Mouse (Mus musculus): ENCODE measurements around the gene Kcnj15. TPM values are rescaled to one million over a fixed set of nuclear protein-coding genes. Genes with fewer than 3 reads are reported as not detected.

Kcnj15 gene
- total and polyA plus RNA-seq, 2 experiments from 2014 or later, result 0.05 to 0.34 TPM

GRCm38 (mm10) chr16:95287656-95288055 is 30.3 kb downstream of the Kcnj15 start:
- 72% methylated on average over 2 of the region's 2 CpGs for WGBS
- Histone ChIP-seq H3K4me1 (ENCODE audit: insufficient read depth, low read length) (no peaks in the 10 kb centered on the region), H3K27me3 (ENCODE audit: insufficient read depth, low read length) (no peaks in the 10 kb centered on the region), H3K9me3 (ENCODE audit: low read length) (no peaks in the 10 kb centered on the region), H3K4me2 (ENCODE audit: low read depth, low read length) (no peak overlapping the region), H3K4me3 (ENCODE audit: low read length) (no peak overlapping the region), H3K36me3 (ENCODE audit: insufficient read depth, low read length) (no peaks in the 10 kb centered on the region), H3K9ac (replicated peaks; ENCODE audit: low read length) (no peak overlapping the region), H3K27ac (no peak overlapping the region)
- DNase-seq (ENCODE audit: low spot score), result no peak
- no peak for ATAC-seq
- no peak for TF ChIP-seq CTCF (IDR thresholded peaks at IDR 0.05; ENCODE audit: low read depth)

DNA sequence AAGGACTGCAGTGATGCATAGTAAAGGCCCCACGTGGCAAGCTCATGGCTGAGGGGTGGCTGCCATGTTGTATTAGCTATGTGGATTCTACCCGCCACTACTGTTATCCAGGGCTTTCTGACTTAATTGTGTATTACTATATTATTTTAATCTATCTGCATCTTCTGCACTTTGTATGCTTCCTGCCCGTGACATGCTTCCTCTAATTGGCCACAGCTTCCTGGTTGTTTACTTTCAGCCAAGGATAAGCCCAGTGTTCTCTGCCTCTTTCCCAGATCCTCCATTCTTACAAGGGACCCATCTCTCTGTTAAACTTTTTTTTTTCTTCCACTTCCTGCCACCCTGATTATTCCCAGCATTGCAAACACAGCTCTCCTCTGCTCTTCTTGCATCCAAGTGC is 32.0 kb downstream of the Kcnj15 start:
- no peak overlapping the region for H3K9ac ChIP-seq (replicated peaks; ENCODE audit: low read length)
- DNase-seq (ENCODE audit: low spot score) (no peak), ATAC-seq (no peak)
- no peak overlapping the region for H3K4me2 ChIP-seq (ENCODE audit: low read depth, low read length)
- no peaks in the 10 kb centered on the region for H3K27me3 ChIP-seq (ENCODE audit: insufficient read depth, low read length)
- H3K9me3 ChIP-seq (ENCODE audit: low read length), result no peaks in the 10 kb centered on the region
- WGBS, result 84% methylated on average over 3 of the region's 3 CpGs
- H3K27ac ChIP-seq, result no peak overlapping the region
- H3K4me1 ChIP-seq (ENCODE audit: insufficient read depth, low read length), result no peaks in the 10 kb centered on the region
- no peak for TF ChIP-seq CTCF (IDR thresholded peaks at IDR 0.05; ENCODE audit: low read depth)
- no peak overlapping the region for H3K4me3 ChIP-seq (ENCODE audit: low read length)
- no peaks in the 10 kb centered on the region for H3K36me3 ChIP-seq (ENCODE audit: insufficient read depth, low read length)

DNA sequence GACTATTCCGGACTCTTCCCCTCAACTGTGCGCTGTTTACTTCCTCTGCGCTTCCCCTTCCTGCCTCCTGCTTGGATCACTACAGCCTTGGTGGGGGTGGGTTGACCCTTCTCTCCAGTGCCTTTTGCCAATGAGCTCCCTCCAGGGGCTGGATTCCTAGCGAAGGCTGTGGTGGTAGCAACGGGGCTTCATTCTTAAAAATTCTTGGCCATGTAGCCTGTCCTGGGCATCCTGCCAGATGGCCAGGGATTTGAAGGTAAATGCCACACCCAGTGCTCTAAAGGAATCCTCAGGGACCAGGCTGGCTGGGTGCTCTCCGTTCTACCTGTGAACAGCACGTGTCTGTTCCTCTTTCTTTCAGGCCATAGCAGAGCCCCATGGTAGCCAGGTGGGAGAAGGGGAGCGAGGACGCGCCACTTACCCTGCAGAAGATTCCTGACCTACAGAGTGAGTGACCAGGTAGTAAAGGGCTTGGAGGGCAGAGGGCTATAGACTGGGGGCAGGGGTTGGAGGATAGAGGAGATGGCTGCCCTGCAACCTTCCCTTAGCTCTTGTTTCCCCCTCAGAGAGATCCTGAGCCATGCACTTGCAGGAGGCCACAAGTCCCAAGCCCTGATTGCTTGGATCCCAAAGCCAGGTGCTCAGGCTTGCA is 34.2 kb downstream of the Kcnj15 start:
- ATAC-seq, result no peak
- Histone ChIP-seq H3K9me3 (ENCODE audit: low read length) (no peaks in the 10 kb centered on the region), H3K9ac (replicated peaks; ENCODE audit: low read length) (no peak overlapping the region), H3K36me3 (ENCODE audit: insufficient read depth, low read length) (no peaks in the 10 kb centered on the region), H3K4me2 (ENCODE audit: low read depth, low read length) (no peak overlapping the region), H3K4me1 (ENCODE audit: insufficient read depth, low read length) (no peaks in the 10 kb centered on the region), H3K4me3 (ENCODE audit: low read length) (no peak overlapping the region), H3K27me3 (ENCODE audit: insufficient read depth, low read length) (no peaks in the 10 kb centered on the region), H3K27ac (no peak overlapping the region)
- no peak for TF ChIP-seq CTCF (IDR thresholded peaks at IDR 0.05; ENCODE audit: low read depth)
- no peak for DNase-seq (ENCODE audit: low spot score)
- WGBS, result 70% methylated on average over 10 of the region's 10 CpGs

- whole genome bisulfite sequencing, result 73% methylated on average over 14 of the region's 14 CpGs
- no peak overlapping the region for H3K4me2 ChIP-seq (ENCODE audit: low read depth, low read length)
- no peaks in the 10 kb centered on the region for H3K36me3 ChIP-seq (ENCODE audit: insufficient read depth, low read length)
- H3K9me3 ChIP-seq (ENCODE audit: low read length), result no peaks in the 10 kb centered on the region
- no peak for TF ChIP-seq CTCF (IDR thresholded peaks at IDR 0.05; ENCODE audit: low read depth)
- no peak for DNase-seq (ENCODE audit: low spot score)
- no peak overlapping the region for H3K9ac ChIP-seq (replicated peaks; ENCODE audit: low read length)
- H3K27me3 ChIP-seq (ENCODE audit: insufficient read depth, low read length), result no peaks in the 10 kb centered on the region
- no peak overlapping the region for H3K4me3 ChIP-seq (ENCODE audit: low read length)
- no peaks in the 10 kb centered on the region for H3K4me1 ChIP-seq (ENCODE audit: insufficient read depth, low read length)
- no peak for ATAC-seq
- no peak overlapping the region for H3K27ac ChIP-seq
Observed at GRCm38 (mm10) chr16:95292843-95293505, 35.6 kb downstream of the Kcnj15 start.

DNA sequence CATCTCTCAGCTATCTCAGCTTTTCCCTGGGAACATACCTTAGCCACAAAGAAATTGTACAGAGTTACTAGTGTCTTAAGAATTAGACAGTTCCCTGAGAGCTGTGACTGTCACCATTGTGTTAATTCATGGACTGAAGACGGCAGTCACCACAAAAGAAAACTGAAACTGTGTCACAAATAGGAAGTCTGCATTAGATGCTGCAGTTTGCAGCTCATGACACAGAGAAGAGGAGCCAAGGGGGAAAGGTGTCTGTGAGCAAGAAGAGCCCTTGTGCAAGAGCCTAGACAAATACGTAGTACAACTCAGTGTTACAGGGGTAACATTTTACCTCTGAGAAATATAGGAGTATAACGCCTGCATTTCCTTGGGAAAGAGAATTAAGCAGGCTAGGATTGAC is 40.3 kb downstream of the Kcnj15 start:
- 66% methylated on average over 3 of the region's 3 CpGs for WGBS
- Histone ChIP-seq H3K9ac (replicated peaks; ENCODE audit: low read length) (no peak overlapping the region), H3K9me3 (ENCODE audit: low read length) (no peaks in the 10 kb centered on the region)

DNA sequence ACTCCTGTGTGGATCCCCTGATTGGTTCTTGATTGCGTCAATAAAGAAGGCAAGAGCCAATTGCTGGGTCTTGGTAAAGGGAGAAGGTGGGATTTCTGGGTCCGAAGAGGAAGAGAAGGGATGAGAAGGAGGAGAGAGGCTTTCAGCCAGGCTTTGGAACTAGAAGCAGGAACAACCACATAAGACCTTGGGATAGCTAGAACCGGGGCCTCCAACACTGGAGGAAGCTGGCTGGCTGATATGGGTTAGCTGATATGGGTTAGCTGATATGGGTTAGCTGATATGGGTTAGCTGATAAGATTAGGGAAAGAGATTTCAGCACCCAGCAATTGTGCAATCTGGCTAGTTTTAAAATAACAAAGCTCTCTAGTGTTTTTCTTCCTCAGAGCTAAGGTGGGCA is 44.3 kb downstream of the Kcnj15 start:
- Histone ChIP-seq H3K4me3 (ENCODE audit: low read length) (no peak overlapping the region), H3K4me1 (ENCODE audit: insufficient read depth, low read length) (no peaks in the 10 kb centered on the region), H3K9ac (replicated peaks; ENCODE audit: low read length) (no peak overlapping the region), H3K36me3 (ENCODE audit: insufficient read depth, low read length) (no peaks in the 10 kb centered on the region), H3K9me3 (ENCODE audit: low read length) (no peaks in the 10 kb centered on the region), H3K27ac (no peak overlapping the region), H3K4me2 (ENCODE audit: low read depth, low read length) (no peak overlapping the region), H3K27me3 (ENCODE audit: insufficient read depth, low read length) (no peaks in the 10 kb centered on the region)
- DNase-seq (ENCODE audit: low spot score) (no peak), ATAC-seq (no peak)
- 91% methylated on average over 3 of the region's 3 CpGs for WGBS
- TF ChIP-seq CTCF (IDR thresholded peaks at IDR 0.05; ENCODE audit: low read depth), result no peak

More for the DNA sequence above, 40.3 kb downstream of the Kcnj15 start:
- ATAC-seq (no peak), DNase-seq (ENCODE audit: low spot score) (no peak)
- H3K4me1 ChIP-seq (ENCODE audit: insufficient read depth, low read length), result no peaks in the 10 kb centered on the region
- no peak for TF ChIP-seq CTCF (IDR thresholded peaks at IDR 0.05; ENCODE audit: low read depth)
- H3K4me3 ChIP-seq (ENCODE audit: low read length), result no peak overlapping the region
- H3K4me2 ChIP-seq (ENCODE audit: low read depth, low read length), result no peak overlapping the region
- H3K27ac ChIP-seq, result no peak overlapping the region
- no peaks in the 10 kb centered on the region for H3K27me3 ChIP-seq (ENCODE audit: insufficient read depth, low read length)
- no peaks in the 10 kb centered on the region for H3K36me3 ChIP-seq (ENCODE audit: insufficient read depth, low read length)

DNA sequence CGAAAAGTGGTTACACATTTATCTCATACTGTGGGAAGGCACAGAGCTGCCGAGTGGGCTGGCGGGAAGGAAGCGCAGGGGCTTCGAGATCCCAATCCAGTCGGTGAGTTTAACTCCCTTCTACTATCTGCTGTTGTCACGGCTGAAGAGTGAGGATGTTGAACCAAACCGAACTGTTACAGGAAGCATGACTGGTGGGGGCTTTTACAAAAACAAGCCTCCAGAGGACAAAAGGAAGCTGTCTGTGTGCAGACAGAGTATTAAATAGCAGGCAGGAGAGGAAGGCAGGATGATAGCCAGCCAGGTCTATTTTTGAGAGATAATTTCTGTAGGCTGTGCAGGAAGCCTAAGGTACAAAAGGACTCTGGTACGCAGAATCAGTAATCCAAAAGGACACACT is 46.3 kb downstream of the Kcnj15 start:
- Histone ChIP-seq H3K4me1 (ENCODE audit: insufficient read depth, low read length) (no peaks in the 10 kb centered on the region), H3K27me3 (ENCODE audit: insufficient read depth, low read length) (no peaks in the 10 kb centered on the region), H3K27ac (no peak overlapping the region), H3K36me3 (ENCODE audit: insufficient read depth, low read length) (no peaks in the 10 kb centered on the region), H3K4me3 (ENCODE audit: low read length) (no peak overlapping the region), H3K9ac (replicated peaks; ENCODE audit: low read length) (no peak overlapping the region), H3K9me3 (ENCODE audit: low read length) (no peaks in the 10 kb centered on the region), H3K4me2 (ENCODE audit: low read depth, low read length) (no peak overlapping the region)
- ATAC-seq, result no peak
- TF ChIP-seq CTCF (IDR thresholded peaks at IDR 0.05; ENCODE audit: low read depth), result no peak
- WGBS, result 65% methylated on average over 9 of the region's 9 CpGs
- DNase-seq (ENCODE audit: low spot score), result no peak

All from hindbrain, postnatal 0 days (tissue).